Mouse (Mus musculus) heart, adult 10 weeks (tissue): Measurements from ENCODE around the gene Cep131. TPM values are rescaled to one million over a fixed set of nuclear protein-coding genes. Genes with fewer than 3 reads are reported as not detected.

Experiments
- polyA plus RNA-seq: library from polyadenylated mRNA; stranded (reverse); fragments of 350-450 nt; fragmentation: Illumina TruSeq; extraction: RNeasy Lipid Tissue Mini Kit (QIAGEN cat#74804); gene quantifications from one replicate; pipeline ENCODE4 v1.2.3, GENCODE M21; 2014; ENCODE audit warnings: low read depth, low replicate concordance

Gene Cep131
- 5.7 TPM for polyA plus RNA-seq

GRCm38 (mm10) chr11:120086702-120087152 is at the start of gene Cep131:
TSS of gene Cep131 (minus strand) at chr11:120086827.

GRCm38 (mm10) chr11:120098588-120099511 is 12.2 kb upstream of the Cep131 start, which contains the start of the genes Tepsin and Ndufaf8:
TSS of gene Tepsin (minus strand) at chr11:120098731.
TSS of gene Ndufaf8 (plus strand) at chr11:120098928.

GRCm38 (mm10) chr11:120046553-120047191 is 40.0 kb downstream of the Cep131 start, which contains the start of gene Aatk:
TSS of gene Aatk (minus strand) at chr11:120047167.

Other genes starting within 250 kb of the Cep131 start
- gene Chmp6, start 173.4 kb downstream of the Cep131 start, polyA plus RNA-seq, result 31.7 TPM
- gene Baiap2, start 144.1 kb downstream of the Cep131 start, polyA plus RNA-seq, result 7.7 TPM
- gene Aatk, start 39.7 kb downstream of the Cep131 start, polyA plus RNA-seq, result 3.0 TPM
- gene Tepsin, start 11.9 kb upstream of the Cep131 start, polyA plus RNA-seq, result 12.5 TPM
- gene Ndufaf8, start 12.1 kb upstream of the Cep131 start, polyA plus RNA-seq, result 112 TPM
- gene Slc38a10, start 64.5 kb upstream of the Cep131 start, polyA plus RNA-seq, result 75.6 TPM
- gene Bahcc1, start 146.1 kb upstream of the Cep131 start, polyA plus RNA-seq, result 8.2 TPM